Mouse (Mus musculus): ENCODE measurements around the gene Sox8. TPM values are rescaled to one million over a fixed set of nuclear protein-coding genes. Genes with fewer than 3 reads are reported as not detected.

Sox8 gene
- total RNA-seq, 2 experiments from 2014 or later = 2.4 TPM

DNA sequence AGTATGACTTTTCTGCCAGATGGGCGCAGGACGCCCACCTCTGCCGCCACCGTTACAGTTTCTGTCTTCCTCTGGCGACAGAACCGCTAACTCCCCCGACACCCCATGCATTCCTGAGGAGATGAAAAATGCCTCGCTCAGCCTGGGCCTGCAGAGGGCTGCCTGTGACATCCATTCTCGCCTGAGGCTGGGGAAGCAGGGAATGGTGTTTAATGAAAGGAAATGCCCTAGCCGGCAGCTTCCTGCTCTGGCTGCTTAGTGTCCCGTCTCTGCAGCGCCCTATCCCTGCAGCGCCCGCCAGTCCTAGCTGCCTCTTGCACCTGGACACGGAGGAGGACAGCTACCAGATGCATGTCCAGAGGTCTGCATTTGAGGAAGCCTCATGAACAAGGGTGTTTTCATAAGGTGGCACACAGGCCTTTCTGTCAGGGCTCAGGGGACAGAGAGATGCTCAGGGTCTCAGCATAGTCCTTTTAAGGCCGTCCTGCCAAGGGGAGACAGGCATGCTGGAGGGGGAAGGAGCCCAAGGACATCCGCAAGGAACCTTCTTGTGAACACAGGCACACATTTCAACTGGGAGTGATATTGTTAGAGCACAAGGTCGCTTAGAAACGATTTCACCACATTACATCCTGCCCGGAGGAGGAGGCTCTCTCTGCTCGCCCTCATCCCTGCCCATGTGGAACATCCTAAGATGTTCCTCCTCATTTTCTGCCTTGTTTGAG, 13.7 kb downstream of the Sox8 start:
- no peak for DNase-seq (ENCODE audit: low spot score in 2 of 2)

DNA sequence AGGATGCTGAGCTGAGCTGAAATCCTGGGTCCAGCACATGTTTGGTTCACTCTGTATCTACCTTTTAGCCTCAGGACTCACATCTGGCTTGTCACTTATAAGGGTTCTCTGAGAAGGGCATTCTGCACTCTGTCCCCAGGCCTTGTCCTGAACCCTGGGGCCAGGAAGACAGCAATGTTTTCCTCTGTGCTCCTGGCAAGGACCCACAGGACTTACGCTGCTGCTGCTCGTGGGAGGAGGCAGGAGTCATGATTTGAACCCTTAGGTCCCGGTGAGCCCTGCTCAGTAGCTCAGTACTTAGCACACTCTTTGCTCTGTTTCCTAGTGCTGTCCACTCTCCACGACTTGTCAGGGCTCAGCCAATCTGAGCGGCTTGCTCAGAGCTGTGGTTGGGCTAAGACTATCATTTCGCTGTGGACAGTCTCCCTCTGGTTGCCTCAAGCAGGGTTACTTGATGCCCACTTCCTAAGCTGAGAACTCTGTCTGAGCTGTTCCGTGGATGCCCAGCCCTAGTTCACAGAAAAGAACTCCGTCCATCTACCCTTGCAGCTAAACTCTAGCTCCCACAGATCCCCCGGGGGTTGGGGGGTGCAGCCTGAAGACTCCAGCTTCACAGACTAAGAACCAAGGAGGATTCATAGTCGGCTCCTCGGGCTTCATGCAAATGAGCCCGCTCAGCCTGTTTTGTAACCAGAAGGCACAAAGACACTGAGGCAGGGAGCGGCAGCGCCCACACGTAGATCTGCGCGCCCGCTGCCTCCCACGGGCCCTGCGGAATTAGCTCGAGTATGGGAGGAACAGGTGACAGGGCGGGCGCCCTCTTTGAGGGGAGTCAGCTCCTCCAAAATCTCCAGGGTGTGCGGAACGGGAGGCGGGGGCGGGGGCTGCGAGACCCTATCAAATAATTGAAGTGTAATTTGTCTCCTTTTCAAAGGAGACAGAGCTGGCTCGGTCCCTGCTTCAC, 14.5 kb downstream of the Sox8 start:
- DNase-seq (ENCODE audit: low spot score in 2 of 2) = no peak

DNA sequence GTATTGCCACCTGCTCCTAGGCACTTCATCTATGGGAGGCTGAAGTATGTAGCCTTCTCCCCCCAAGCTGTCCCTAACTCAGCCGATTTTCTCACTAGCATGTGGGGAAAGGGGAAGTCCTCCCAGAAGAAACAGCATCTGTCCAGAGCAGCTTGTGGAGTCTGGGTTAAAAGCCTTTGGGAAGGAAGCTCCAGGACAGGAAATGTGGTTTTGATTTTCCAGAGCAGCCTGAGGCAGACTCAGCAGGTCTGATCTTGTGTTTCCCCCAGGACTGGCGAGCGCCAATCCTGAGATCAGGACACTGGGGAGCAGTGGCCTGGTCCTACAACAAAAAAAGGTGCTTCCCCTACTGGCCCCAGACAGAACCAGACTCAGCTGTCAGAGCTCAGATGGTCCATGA, 15.3 kb downstream of the Sox8 start:
- DNase-seq (ENCODE audit: low spot score in 2 of 2) = no peak

DNA sequence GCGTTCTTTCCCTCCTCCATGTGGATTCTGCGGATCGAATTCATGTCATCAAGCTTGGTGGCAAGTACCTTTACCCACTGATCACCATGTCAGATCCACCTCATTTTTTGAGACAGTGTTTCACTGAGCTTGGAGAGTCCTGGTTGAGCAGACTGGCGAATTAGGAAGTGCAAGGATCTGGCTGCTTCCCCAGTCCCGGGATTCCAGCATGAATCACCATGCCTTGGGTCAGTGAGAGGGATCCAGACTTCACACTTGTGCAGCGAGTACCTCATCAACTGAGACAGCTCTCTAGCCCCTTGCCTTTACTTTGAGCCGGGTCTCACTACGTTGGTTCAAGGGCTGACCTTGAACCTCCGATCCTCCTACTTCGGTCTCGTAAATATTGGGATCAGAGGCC, 19.2 kb downstream of the Sox8 start:
- DNase-seq (ENCODE audit: low spot score in 2 of 2) = no peak

DNA sequence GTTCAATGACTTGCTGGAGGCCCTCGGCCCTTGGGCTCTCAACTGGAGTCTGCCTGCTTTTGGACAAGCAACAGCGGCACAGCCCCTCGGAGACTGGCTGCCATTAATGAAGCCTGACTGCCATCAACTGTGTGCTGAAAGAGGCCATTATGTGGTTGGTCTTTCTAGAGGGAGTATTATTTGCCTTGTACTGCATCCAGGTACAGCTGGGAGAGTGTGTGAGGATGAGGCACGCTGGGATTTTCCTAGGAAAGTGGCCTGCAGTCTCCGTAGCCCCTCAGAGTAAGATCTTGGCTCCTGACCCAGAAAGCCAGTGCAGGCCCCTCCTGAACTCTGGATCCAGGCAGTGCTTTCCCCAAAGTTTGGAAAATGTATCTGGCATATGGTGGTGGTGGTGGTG, 20.5 kb downstream of the Sox8 start:
- no peak for DNase-seq (ENCODE audit: low spot score in 2 of 2)

DNA sequence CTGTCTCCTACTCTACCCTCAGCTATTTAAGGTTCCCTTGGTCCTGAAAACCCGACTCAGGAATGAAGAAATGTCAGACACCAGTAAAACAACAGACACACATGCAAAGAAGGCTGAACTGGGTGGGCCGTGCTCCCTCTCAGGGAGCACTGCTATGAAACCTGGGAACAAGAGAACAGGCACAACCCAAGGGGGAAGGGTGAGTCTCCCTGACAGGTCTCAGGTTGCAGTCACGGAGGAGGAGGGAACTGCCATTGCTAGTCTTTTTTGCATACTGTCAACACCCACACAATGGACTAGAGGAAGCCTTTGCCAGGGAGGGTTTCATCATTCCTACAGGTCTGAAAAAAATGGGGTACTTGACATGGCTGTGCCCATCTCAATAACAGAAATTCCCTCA, 23.5 kb downstream of the Sox8 start:
- no peak for DNase-seq (ENCODE audit: low spot score in 2 of 2)

DNA sequence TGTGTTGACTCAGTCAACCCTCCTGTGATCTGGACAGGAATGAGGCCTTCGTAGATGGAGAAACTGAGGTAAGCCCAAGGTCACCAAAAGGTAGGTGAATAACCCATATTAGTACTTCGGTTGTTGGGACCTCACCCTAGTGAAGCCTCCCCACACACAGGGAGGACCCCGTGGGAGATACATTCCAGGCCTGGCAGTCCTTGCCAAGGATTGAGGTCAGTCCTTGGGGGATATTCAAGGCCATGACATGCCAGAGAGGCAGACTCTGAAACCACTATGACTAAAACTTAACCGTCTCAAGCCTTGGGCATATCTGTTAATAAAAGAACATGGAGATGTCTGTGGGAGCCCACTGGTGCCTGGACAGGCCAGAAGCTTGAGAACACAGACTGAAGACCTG, 28.7 kb downstream of the Sox8 start:
- no peak for DNase-seq (ENCODE audit: low spot score in 2 of 2)

DNA sequence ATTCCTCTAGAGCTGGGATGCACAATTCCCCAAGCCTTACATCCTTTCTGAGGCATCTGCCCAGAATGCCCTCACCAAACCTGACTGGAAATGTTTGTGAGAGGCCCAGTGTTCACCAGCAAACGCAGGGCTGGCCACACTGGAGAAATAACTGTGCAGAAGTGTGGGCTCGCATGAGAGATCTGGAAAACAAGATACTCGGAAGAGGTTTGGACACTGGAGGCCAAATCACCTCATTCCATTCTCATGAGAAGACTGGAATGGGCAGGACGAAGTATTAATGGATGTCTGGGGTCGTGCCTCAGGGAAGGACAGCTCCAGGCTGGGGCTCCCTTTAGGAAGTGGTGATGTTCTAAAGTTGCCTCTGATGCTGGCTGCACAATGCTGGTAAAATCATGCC, 29.8 kb downstream of the Sox8 start:
- DNase-seq (ENCODE audit: low spot score in 2 of 2) = no peak

DNA sequence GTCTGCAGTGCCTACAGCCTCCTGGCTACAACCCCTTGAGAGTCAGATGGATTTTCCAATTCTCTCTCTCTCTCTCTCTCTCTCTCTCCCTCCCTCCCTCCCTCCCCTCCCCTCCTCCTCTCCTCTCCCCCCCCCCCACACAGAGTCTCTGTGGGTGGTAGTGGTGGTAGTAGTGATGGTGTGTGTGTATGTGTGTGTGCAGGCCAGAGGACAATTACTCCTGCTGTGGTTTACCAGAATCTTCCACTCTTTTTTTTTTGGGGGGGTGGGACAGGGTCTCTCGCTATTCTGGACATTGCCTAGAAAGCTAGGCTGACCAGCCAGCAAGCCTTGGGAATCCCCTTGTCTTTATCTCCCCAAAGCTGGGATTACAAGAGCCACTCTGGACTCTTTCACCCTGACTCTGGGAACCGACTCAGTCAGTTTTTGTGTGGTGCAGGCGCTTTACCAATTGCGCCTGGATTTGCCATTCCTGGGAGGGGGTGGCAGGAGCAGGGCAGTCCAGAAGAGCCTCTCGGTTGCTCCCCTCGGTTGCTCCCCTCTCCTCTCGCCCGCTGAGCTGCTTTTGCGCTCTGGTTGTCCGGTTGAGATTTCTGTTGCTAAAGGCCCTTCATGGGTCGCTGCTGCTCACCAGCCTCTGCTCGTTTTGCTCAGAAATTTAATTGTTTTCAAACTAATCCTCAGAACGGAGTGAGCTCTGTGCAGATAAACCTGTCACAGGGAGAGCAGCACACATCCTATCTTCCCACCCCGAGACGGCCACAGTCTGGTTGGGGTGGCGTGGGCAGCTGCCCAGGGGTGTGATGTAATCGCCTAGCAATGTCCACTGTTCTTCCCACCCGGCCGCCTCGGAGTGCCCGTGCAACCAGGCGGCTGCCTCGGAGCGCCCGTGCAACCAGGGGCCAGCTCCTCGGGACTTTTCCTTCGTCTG, 31.3 kb downstream of the Sox8 start:
- no peak for DNase-seq (ENCODE audit: low spot score in 2 of 2)

DNA sequence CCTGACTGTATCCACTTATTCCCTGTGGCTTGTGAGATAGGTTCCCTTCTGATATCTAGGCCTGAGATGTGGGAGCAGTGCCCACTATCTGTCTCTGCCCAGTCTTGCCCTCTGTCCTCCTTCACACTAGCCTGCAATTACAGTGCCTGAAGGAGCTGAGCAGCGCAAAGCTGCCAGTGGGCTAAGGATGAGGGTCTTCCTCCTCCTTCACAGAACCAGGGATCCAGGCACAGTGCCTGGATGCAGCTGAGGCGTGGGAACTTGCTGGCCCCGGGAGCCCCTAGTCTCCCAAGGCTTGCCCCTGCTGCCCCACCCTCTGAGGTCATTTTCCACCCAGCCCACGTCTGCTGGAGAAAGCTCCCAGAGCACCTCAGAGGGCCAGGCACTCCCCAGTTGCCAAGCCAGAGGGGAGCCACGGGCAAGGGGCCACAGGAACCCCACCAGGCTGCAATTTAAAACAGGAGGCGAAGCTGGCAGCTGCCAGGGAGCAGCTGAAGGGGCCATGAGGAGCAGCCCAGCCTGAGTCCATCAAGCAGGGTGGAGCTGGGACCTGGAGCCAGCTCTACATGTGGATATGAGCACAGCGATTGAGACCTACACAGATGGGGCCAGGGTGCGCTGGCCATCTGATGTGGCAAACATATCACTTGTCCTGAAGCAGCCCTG, 40.0 kb downstream of the Sox8 start:
- no peak for DNase-seq (ENCODE audit: low spot score in 2 of 2)

DNA sequence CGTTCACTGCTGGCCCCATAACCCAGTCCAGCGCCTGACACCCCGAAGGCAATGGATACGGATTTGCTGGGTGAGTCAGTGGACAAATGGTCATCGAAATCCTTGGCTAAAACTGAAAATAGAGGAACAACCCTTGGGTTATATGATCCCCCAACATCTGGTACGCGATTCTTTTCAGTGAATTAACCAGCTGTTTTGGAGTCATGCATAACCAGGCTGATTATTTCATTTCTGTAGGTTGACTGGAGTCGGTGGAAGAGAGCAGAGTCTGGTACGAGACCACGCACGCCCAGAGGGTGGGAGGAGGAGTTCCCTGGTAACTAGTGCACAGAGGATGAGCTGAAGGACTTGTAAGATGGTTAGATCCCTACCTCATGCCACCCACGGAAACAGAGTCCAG, 48.4 kb downstream of the Sox8 start:
- DNase-seq (ENCODE audit: low spot score in 2 of 2) = no peak

DNA sequence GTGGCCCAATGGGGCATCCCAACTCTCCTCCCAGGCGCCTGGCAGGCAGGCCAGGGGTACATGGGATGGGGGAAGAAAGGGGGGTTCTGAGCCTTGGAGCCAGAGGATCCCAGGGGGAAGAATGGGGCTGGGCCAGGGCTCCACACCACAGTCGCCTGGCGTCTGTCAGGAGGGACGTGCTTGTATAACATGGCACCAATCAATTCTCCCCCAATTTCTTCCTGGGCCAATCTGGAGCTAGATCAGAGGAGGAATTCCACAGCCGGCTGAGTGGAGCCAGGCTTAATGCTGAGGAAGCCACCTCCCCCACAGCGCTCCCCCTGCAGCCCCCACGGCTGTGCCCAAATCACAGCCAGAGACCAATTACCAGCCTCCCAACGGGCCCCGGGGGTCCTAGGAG, 50.0 kb downstream of the Sox8 start:
- no peak for DNase-seq (ENCODE audit: low spot score in 2 of 2)

DNA sequence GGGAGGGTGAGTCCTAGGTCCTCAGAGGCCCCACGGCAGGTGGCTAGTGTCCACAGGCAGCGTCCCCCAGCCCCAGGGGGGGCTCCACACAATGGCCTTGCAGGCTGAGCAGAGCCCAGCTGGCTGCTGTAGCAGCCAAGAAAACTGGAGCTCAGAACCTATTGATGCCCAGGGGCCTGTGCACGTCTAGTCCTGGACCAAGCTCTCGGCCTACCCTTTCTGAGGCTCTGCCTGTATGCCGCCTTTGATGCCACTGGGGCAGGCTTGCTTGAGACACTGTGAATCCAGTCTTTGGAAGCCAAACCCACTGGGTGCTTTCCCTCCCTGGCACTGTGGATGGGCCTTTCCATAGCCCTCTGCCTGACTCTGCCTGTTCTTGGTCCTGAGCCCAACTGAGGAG, 51.0 kb downstream of the Sox8 start:
- DNase-seq (ENCODE audit: low spot score in 2 of 2) = no peak

DNA sequence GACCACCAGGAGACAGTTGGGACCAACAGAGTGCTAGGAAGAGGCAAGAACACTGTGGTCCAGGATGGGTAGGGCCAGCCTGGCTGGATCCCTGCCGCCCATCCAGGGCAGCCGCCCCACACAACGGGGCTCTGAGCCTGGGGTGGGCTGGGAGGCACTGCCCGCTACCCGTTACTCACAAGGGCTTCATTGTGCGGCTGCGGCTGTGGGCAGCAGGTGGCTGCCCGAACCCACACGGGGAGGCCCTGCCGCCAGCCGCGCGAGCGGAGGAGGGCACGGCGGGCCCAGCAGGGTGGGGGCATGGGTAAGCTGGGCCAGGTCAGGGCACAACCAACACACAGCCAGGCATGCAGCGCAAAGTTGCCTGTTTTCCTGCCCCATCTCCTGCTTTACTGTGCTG, 52.3 kb downstream of the Sox8 start:
- no peak for DNase-seq (ENCODE audit: low spot score in 2 of 2)

DNA sequence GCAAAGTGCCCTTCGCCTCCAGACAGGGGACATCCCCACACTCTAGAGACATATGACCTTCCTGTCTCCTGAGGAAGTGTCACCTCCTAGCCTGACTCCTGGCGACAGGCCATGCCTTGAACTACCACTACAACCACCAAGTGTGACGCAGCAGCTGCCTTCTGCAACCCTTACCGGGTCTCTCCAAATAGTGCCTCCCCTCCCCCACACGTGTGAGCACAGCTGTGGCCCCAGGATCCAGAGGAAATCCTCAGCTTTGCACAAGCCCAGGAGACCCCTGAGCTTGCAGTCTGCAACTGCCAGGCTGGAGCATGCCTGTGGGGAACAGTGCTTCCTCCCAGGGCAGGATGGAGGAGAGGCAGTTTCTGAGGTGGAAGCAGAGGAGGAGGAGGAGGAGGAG, 54.2 kb downstream of the Sox8 start:
- DNase-seq (ENCODE audit: low spot score in 2 of 2) = no peak

Other genes starting within 250 kb of the Sox8 start
- 1 to 10 TPM; 3.3 to 6.7 TPM for gene Tpsab1, start 225.1 kb downstream of the Sox8 start, total RNA-seq (2021)
- 10 to 100 TPM; 10.3 to 19.6 TPM for gene Tpsb2, start 204.4 kb downstream of the Sox8 start, total RNA-seq (2021)
- under 1 TPM in 1 of 2 experiments, not detected in 1; 0.56 TPM for gene Tpsg1, start 201.4 kb downstream of the Sox8 start, total RNA-seq (2021)
- gene Cacna1h, start 136.9 kb downstream of the Sox8 start, total RNA-seq (2021) = 10 to 100 TPM; 64.1 to 65.3 TPM
- gene Tekt4, start 116.1 kb downstream of the Sox8 start, total RNA-seq (2021) = not detected
- under 1 TPM; 0.14 to 0.22 TPM for gene Sstr5, start 73.4 kb downstream of the Sox8 start, total RNA-seq (2021)
- gene Lmf1, start 8.4 kb upstream of the Sox8 start, total RNA-seq (2021) = 10 to 100 TPM; 32.4 to 34.3 TPM
- gene Gng13, start 146.5 kb upstream of the Sox8 start, total RNA-seq (2021) = 1 to 10 TPM in 1 of 2 experiments, not detected in 1; 1.8 TPM
- 10 to 100 TPM; 16.2 to 17.7 TPM for gene Chtf18, start 156.7 kb upstream of the Sox8 start, total RNA-seq (2021)
- 10 to 100 TPM; 16.6 to 18.2 TPM for gene Rpusd1, start 157.0 kb upstream of the Sox8 start, total RNA-seq (2021)
- gene Mslnl, start 165.4 kb upstream of the Sox8 start, total RNA-seq (2021) = not detected
- gene Msln, start 183.7 kb upstream of the Sox8 start, total RNA-seq (2021) = 10 to 100 TPM; 16.3 to 19.1 TPM
- gene Narfl, start 203.1 kb upstream of the Sox8 start, total RNA-seq (2021) = 10 to 100 TPM; 39.5 to 40.8 TPM
- gene Haghl, start 215.0 kb upstream of the Sox8 start, total RNA-seq (2021) = 10 to 100 TPM; 51.4 to 53.4 TPM
- gene Ccdc78, start 215.9 kb upstream of the Sox8 start, total RNA-seq (2021) = under 1 TPM in 1 of 2 experiments, not detected in 1; 0.22 TPM
- gene Fam173a, start 222.2 kb upstream of the Sox8 start, total RNA-seq (2021) = 10 to 100 TPM; 89.1 to 93.5 TPM
- not detected for gene AC134908.4, start 225.0 kb upstream of the Sox8 start, total RNA-seq (2021)
- 10 to 100 TPM; 71.1 to 74.5 TPM for gene Metrn, start 226.4 kb upstream of the Sox8 start, total RNA-seq (2021)
- 10 to 100 TPM; 24.8 to 26.9 TPM for gene Fbxl16, start 238.4 kb upstream of the Sox8 start, total RNA-seq (2021)